Mouse (Mus musculus) ES-E14 (cell line): Measurements from ENCODE around the gene Htr2a. TPM values are rescaled to one million over a fixed set of nuclear protein-coding genes. Genes with fewer than 3 reads are reported as not detected.

Experiments used
- DNase-seq: peaks from one replicate; pipeline ENCODE4 v3.0.0-alpha.2; 2013; ENCODE audit warnings: low read depth, low spot score
- H3K27ac ChIP-seq: 2 replicates; pipeline ENCODE4 v1.5.1; 2012; ENCODE audit warnings: low read depth, mild to moderate bottlenecking, low read length, moderate library complexity, mixed read lengths; ENCODE audit not compliant: poor library complexity, insufficient read depth, severe bottlenecking
- H3K36me3 ChIP-seq: 2 replicates; pipeline ENCODE4 v1.6.1; 2012; ENCODE audit warnings: mild to moderate bottlenecking, low read length, moderate library complexity, mixed read lengths; ENCODE audit not compliant: control insufficient read depth, poor library complexity, insufficient read depth, severe bottlenecking
- H3K4me1 ChIP-seq, 2 experiments: fragments of 150-350 bp in 1 of 2; sonication (generic) in 1 of 2; 2 replicates each; pipeline ENCODE4 v1.6.1; 2012; ENCODE audit warnings: low read length in 2 of 2, mild to moderate bottlenecking in 1 of 2, mixed read lengths in 1 of 2; ENCODE audit not compliant: control insufficient read depth in 2 of 2, insufficient read depth in 2 of 2, poor library complexity in 1 of 2
- H3K4me3 ChIP-seq, 2 experiments: fragments of 150-350 bp in 1 of 2; sonication (generic) in 1 of 2; 2 replicates each; pipeline ENCODE4 v1.5.1; 2012; ENCODE audit warnings: low read length in 2 of 2, low read depth in 1 of 2, mild to moderate bottlenecking in 1 of 2, mixed read lengths in 1 of 2; ENCODE audit not compliant: insufficient read depth in 1 of 2, poor library complexity in 1 of 2, severe bottlenecking in 1 of 2
- H3K9ac ChIP-seq: 2 replicates; pipeline ENCODE4 v1.6.1; 2012; ENCODE audit warnings: low read depth, mild to moderate bottlenecking, low read length, mixed read lengths; ENCODE audit not compliant: poor library complexity, insufficient read depth, severe bottlenecking
- H3K9me3 ChIP-seq: fragments of 150-350 bp; sonication (generic); 2 replicates; pipeline ENCODE4 v1.6.1; 2012; ENCODE audit warnings: low read depth, mild to moderate bottlenecking, low read length; ENCODE audit not compliant: control insufficient read depth, insufficient read depth
- CHD2 ChIP-seq: IDR thresholded peaks from 2 replicates; pipeline ENCODE4 v1.6.1; 2014; ENCODE audit warnings: mild to moderate bottlenecking, low read depth, low read length, inconsistent platforms
- HCFC1 ChIP-seq: IDR thresholded peaks from 2 replicates; pipeline ENCODE4 v1.6.1; 2012; ENCODE audit warnings: low read length, inconsistent platforms, borderline replicate concordance; ENCODE audit not compliant: insufficient read depth
- MAFK ChIP-seq: IDR thresholded peaks from 2 replicates; pipeline ENCODE4 v1.6.1; 2014; ENCODE audit warnings: mild to moderate bottlenecking, low read depth, low read length, inconsistent platforms; ENCODE audit not compliant: insufficient read depth
- ZC3H11A ChIP-seq: IDR thresholded peaks from 2 replicates; pipeline ENCODE4 v1.6.1; 2012; ENCODE audit warnings: low read depth, mild to moderate bottlenecking, inconsistent platforms, low read length, borderline replicate concordance
- ZNF384 ChIP-seq: IDR thresholded peaks from 2 replicates; pipeline ENCODE4 v1.6.1; 2012; ENCODE audit warnings: low read depth, low read length, inconsistent platforms
- in situ Hi-C, 2 experiments: fragments of 600-800 bp; cut with MboI; formaldehyde crosslinking; loops; one replicate each; pipeline ENCODE4 v1.15.1; 2025; ENCODE audit warnings: low sequenced_read_pairs in 2 of 2, inconsistent platforms in 1 of 2; ENCODE audit not compliant: unreplicated experiment in 2 of 2
- total RNA-seq: library from RNA; depleted of rRNA; stranded (reverse); fragments of 300-350 nt; gene quantifications from 2 replicates; pipeline ENCODE4 v1.2.3, GENCODE M21; 2012

Htr2a gene
- total RNA-seq, 1 experiment, result 0.18 TPM

DNA sequence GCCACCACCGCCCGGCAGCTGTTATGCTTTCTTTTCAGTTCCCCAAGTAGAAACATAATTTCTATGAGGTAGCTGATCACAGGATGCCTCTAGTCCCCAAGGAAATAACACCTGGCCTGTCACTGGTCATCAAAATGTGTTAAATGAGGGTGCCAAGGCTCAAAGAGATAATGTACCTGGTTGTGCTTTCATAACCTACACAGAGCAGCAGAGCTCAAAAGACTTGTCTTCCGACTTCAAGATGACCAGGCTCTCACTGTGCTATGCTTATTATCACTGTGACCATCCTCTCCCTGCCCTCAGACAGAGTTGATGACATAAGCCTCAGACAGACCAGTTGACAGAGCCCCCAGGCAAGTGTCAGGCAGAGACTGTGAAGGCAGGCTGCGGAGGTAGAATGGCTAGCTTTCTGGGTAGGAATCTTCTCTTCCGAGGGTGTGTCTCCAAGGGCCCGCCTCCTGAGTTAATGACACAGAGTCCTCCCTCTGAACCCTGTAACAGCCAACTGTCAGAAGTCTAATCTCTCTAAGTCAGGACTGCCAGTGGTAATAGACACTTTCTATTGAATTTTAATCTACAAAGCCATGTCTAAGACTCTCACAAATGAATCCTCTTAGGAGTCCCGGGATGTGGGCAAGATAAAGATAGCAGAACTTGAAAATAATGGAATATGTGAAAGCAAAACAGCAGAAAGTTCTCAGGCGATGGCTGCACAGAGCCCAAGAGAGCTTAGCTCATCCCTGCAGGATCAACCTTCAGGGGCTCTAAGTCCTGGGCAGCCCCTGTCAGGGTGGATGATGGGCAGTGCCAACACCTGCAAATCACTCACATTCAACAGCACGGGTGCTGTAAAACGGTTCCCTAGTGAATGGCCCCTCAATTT is 31.7 kb downstream of the Htr2a start:
- Histone ChIP-seq H3K36me3 (no peaks in the 10 kb centered on the region), H3K27ac (no peak overlapping the region), H3K9me3 (no peaks in the 10 kb centered on the region), H3K4me3 (no peak overlapping the region), H3K9ac (no peak overlapping the region), H3K4me1 (no peaks in the 10 kb centered on the region)
- in situ Hi-C loops, result no loop called here
- TF ChIP-seq ZNF384 (no peak), CHD2 (no peak), MAFK (no peak), ZC3H11A (no peak), HCFC1 (no peak)
- no peak for DNase-seq

DNA sequence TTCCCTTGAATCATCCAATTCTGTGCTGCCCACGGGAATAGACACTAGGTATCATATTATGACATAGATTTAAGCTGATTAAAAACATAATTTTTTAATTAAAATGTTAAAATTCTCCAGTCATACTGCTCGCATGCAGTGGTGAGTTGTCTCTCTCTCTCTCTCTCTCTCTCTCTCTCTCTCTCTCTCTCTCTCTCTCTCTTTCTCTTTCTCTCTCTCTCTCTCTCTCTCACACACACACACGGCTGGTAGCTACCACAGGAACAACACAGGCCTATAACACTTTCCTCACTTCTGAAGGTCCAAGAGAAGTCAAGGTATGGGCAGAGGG is 32.3 kb downstream of the Htr2a start:
- H3K9me3 ChIP-seq, result no peaks in the 10 kb centered on the region
- TF ChIP-seq ZC3H11A (no peak), HCFC1 (no peak), MAFK (no peak), CHD2 (no peak), ZNF384 (no peak)
- H3K36me3 ChIP-seq, result no peaks in the 10 kb centered on the region
- H3K9ac ChIP-seq, result no peak overlapping the region
- no peak overlapping the region for H3K27ac ChIP-seq
- DNase-seq, result no peak
- no peaks in the 10 kb centered on the region for H3K4me1 ChIP-seq
- H3K4me3 ChIP-seq, result no peak overlapping the region
- in situ Hi-C loops, result no loop called here

DNA sequence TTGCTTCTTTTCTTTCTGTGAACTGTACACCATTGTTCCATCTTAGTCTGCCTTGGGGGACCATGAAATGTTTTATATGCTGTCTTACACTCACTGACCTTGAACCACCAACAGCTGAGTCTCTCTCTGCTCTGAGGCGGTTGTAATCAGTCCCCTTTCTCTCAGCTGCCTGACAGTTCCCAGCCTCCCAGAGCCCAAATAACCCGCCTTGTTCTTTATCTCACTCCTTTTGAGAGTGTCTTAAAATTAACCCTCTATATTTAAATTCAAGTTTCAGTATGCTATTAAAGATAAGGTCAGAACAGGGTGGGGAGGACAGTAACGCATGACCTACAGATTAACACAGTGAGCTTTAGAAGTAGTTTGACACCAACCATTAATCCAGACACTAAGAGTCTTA is 32.9 kb downstream of the Htr2a start:
- H3K27ac ChIP-seq, result no peak overlapping the region
- H3K4me1 ChIP-seq, result no peaks in the 10 kb centered on the region
- TF ChIP-seq ZC3H11A (no peak), MAFK (no peak), ZNF384 (no peak), HCFC1 (no peak), CHD2 (no peak)
- no peaks in the 10 kb centered on the region for H3K36me3 ChIP-seq
- H3K4me3 ChIP-seq, result no peak overlapping the region
- in situ Hi-C loops, result no loop called here
- no peaks in the 10 kb centered on the region for H3K9me3 ChIP-seq
- no peak overlapping the region for H3K9ac ChIP-seq
- DNase-seq, result no peak

DNA sequence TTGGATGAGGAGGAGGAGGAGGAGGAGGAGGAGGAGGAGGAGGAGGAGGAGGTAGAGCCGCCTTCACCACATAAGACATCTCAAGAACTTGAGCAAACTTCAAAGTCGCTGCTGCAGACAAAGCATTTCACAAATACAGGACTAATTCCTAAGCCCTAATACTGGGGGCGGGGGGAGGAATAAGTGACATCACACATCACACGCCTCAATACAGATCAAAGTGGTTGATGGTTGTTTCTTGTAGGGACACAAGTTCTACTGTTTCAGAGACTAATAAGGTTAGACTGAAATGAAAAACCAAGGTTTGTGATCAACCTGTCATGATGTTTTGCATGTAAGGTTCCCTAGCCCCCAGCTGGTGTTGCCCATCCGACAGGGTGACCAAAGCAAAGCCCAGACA is 39.2 kb downstream of the Htr2a start:
- DNase-seq, result no peak
- Histone ChIP-seq H3K9ac (no peak overlapping the region), H3K27ac (no peak overlapping the region), H3K9me3 (no peaks in the 10 kb centered on the region), H3K36me3 (no peaks in the 10 kb centered on the region), H3K4me1 (no peaks in the 10 kb centered on the region), H3K4me3 (no peak overlapping the region)
- TF ChIP-seq MAFK, result no peak
- no peak for TF ChIP-seq ZNF384
- no peak for TF ChIP-seq ZC3H11A
- no peak for TF ChIP-seq CHD2
- no peak for TF ChIP-seq HCFC1
- in situ Hi-C loops, result no loop called here
